Mouse (Mus musculus): ENCODE results near the gene Coq3. TPM values are rescaled to one million over a fixed set of nuclear protein-coding genes. Genes with fewer than 3 reads are reported as not detected.

The Coq3 gene
- total RNA-seq (2021), result 10 to 100 TPM; 13.6 to 13.8 TPM
- long read RNA-seq, transcript Coq3-201 (7 exons, 2,651 nt), result major isoform, 18 of 49 reads
- long read RNA-seq, partial matches to known transcripts, result 23 of 49 reads
- long read RNA-seq, other reads (novel, unspliced or antisense), result 8 of 49 reads

DNA sequence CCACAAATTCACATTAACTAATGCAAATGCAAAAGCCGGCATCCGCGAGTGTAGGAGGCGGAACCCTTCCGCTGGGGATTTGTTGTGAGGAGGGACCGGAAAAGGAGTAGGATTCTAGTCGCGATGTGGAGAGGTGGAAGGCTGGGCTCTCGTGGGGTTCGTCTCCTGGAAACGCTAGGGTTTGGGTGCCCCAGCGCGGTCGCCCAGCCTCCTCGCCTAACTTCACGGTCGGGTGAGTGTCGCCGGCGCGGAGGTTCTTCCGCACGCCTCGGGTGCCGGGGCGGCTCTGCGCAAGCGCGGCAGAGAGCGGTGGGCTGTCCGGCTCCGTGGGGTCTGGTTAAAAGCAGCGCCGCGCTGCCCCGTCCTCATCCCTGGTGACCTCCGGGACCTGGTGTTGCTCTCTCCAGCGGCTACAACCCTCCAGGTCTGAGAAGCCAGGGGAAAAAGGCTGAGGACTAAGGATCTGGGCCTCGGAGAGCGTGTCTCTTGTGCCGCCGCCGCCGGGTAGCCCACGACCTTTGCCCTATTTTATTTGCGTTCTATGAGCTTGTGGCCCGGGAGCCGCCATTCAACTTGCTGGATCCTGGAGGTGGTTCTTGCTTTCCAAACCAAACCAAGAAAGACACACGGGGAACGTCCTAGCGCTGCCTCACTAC is at the start of gene Coq3:
Gene Coq3, plus strand, starts transcription at position 109 of the 656 bp plus-strand sequence.
- DNase-seq (ENCODE audit: low spot score in 2 of 2), result peak; percentile 84 to 88

DNA sequence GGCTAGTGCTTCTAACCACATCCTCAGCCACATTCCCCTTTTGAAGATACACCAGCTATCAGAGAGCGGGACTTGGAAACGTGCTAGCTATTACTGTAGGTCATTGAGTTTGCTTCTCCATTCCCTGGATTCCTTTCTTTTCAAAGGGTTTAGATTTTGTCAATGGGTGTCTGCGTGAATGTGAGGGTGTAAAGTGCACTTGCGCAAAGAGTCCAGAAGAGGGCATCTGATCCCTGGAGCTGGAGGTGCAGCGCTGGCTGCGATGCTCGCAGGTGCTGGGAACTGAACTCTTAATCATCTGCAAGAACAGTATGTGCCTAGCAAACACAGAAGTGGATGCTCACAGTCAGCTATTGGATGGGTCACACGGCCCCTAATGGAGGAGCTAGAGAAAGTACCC is 46.6 kb upstream of the Coq3 start:
- DNase-seq (ENCODE audit: low spot score in 2 of 2), result no peak

DNA sequence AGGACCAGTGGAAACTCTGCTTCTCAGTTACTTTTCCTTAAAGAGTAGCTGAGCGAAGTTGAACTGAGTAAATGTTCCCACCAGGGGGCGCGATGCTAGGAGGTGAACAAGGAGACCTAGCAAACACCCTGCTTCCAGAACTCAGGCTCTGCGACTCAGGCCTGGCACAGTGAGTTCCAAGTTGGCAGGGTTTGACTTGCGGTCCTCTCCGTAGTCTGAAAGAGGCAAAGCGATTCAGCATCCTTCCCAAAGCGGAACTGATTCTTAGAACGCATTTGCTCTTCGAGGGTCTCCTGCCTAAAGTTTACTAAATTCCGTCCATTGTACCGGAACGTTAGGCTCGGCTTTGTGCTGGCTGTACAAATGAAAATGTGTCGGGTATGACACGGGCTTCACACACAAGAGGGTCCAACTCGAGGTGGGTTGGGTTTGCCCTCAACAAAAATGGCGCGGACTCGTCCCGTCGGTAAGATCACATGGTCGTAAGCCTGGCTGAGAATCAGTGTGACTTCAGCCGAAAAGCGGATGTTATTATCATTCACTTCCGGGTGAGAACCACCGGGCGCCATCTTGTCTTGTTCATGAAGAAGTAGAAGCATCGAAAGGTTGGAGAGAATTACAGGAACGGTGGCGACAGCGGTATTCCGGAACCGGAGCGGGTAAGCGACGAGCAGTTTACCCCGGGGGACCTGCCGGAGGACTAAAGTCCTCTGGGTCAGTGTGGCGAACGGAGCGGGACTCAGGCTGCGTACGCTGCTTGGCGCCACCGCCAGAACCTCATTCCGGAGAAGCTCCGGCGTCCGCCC is 31.8 kb upstream of the Coq3 start, which contains the start of gene Pnisr:
Gene Pnisr, plus strand, starts transcription at position 103 of the 806 bp plus-strand sequence.
- peak; percentile 95 for DNase-seq (ENCODE audit: low spot score in 2 of 2)

DNA sequence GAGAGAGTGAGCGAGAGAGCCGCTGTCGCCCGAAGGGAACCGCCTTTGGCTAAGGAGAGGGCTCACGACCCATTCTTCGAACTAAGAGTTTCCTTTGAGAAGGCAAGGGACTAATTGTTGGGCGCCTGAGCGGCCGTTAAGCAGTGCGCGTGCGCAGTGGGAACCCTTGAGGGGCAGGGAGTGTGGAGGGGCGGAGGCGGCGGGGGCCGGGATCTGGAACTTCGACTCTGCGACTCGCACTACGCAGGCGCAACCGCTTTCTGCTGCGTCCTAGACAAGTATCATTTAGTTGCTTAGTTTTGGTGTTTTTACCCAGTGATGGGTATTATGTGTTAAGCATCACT is 31.2 kb upstream of the Coq3 start:
- peak; percentile 88 to 93 for DNase-seq (ENCODE audit: low spot score in 2 of 2)

DNA sequence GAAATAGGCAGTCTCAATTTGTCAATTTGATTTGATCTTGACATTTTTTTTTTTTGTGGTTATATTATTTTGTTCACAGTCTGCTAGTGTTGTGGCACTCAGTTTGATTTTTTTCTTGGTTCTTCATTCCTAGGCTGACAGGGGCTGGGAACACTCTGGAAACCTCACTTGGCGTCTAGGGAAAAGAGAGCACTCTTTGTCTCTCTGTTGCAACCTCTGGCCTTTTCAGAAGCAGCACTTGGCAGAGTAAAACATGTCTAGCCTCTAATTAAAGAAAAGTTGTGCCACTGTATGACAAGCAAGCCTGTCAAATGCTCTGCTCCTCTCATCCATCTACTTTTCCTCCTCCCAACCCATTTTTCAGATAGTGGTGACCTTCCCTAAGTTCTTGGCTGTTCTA is 22.0 kb upstream of the Coq3 start:
- no peak for DNase-seq (ENCODE audit: low spot score in 2 of 2)

DNA sequence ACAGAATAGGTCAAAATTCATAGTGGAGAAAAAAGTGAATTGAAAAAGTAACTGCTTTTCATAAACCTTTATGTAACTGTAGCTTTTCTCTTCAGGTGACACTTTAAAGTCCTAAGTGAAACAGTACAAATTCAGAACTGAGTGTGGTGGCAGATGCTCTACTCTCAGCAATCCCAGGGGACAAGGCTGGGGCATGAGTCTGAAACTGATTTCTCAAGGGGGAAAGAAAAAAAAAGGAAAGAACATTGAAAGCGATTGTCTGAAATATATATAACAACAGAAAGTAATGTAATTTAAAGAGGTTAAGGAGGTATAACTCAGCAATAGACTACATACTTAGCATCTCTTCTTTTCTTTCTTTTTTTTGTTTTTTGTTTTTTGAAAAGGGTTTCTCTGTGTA is 14.2 kb upstream of the Coq3 start:
- DNase-seq (ENCODE audit: low spot score in 2 of 2), result no peak

DNA sequence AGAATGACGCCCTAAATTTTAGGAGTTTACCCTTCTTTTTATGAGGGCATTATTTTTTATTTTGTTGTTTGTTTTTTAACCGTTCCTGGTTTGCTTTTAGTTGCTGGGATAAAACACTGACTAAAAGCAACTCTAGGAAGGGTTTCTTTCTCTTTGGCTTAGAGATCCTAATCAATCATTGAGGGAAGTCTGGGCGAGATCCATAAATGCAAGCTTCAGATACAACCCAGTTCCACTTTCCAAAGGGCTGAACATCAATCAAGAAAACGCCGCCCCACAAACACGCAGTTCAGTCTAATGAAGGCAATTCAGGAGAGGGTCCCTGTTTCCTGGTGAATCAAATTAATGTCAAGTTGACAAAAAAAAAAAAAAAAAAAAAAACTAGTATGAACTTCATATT is 697 bp upstream of the Coq3 start:
- DNase-seq (ENCODE audit: low spot score in 2 of 2), result no peak

DNA sequence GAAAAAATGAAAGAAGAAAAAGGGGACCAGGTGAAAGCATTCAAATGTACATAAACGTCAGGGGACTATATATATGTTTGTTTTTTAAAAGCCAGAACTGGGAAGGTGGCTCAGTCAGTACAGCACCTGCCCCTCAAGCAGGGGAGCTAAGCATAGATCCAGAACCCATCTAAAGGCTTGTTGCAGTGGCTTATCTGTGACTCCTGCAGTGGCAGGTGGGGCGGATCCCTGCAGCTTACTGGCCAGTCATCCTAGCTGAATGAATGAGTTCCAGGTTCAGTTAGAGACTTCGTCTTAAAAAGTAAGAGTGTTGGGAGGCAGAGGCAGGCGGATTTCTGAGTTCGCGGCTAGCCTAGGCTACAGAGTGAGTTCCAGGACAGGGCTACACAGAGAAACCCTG is 3.3 kb downstream of the Coq3 start:
- no peak for DNase-seq (ENCODE audit: low spot score in 2 of 2)

DNA sequence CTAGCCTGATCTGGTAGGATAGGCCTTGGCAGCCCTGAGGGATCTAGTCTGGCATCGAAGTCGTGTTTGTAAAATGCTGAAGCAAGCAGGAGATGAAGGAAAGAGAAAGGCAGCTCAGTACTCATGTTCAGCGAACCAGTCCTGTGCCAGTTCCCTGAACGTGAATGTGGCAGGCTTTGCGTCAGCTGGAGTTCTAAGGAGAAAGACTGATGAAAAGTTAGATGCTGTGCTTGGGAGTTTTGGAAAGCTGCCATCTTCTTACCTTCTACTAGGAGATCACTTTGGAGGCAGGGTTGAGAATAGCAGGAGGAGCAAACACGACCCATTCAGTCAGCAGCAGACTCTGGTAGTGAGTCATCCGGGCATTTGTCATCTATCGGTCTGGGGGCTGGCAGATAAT is 6.4 kb downstream of the Coq3 start:
- DNase-seq (ENCODE audit: low spot score in 2 of 2), result no peak

DNA sequence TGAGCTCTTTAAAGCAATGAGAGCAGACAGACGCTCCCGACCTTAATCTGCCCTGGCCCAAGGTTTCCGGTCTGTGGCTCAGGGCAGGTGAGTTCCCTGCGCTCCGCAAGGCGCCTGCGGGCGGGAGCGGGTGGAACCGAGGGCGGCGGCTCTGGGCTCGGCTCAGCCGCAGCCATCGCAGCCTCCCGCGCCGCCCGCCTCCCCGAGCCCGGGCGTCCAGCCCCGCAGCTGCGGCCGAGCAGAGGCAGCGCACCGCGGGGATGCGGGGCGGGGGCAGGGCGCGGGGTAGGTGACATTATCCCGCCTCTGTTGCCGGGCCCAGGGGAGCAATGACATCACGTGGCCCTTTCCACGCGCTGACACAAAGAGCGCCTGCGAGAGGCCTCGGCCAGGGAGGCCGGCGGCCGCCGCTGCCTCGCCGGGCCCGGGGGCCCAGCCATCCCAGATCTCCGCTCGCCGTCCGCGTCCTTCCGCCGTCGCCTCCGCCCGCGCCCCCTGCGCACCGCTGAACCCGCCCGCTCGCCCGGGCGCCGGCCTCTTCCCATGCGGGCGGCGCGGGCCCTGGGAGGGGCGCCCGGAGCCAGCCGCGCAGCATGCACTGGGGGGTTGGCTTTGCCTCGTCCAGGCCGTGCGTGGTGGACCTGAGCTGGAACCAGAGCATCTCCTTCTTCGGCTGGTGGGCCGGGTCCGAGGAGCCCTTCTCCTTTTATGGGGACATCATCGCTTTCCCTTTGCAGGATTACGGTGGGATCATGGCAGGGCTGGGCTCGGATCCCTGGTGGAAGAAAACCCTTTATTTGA is 51.7 kb downstream of the Coq3 start, which contains the start of gene Faxc:
Gene Faxc, plus strand, starts transcription at position 359 of the 801 bp plus-strand sequence.
- DNase-seq (ENCODE audit: low spot score in 2 of 2), result peak; percentile 63 to 76

DNA sequence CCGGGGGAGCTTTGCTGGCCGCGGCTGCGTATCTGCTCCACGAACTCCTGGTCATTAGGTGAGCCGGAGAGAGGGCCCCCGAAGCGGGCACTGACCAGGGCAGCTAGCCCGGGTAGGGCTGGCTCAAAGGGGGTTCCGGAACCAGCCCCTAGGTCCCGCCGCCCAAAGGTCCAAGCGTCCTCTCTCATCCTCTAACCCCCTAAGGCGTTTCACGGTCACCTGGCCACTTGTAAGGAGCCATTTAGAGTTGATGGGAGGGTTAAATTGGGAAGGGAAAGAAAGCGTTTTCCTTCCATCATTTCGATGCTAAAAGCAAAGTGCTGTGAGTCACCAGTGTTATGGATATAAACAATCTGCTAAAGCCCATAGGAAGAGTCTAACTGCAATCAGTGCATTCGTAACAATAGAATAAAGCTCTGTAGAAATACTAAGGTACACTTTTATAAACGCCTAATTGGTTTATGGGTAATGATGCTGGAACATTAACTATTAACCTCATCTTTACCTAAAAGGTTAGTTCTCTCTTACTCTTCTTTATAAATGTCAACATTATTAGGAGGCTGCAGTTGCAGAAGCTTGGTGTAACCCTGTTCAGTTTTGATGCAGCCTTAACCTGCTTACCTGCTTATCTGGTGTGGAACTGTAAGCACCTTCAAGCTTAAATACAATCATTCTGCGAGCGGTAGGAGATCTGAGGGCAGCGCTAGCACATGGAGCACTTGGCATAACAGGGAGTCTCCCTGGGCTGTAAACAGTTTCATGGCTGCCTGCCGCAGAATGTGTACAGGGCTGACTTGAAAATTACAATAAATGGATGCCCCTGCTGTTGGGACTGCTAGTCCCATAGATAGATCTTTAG is 52.5 kb downstream of the Coq3 start:
- peak in 1 of 2 experiments; percentile 25 for DNase-seq (ENCODE audit: low spot score in 2 of 2)

DNA sequence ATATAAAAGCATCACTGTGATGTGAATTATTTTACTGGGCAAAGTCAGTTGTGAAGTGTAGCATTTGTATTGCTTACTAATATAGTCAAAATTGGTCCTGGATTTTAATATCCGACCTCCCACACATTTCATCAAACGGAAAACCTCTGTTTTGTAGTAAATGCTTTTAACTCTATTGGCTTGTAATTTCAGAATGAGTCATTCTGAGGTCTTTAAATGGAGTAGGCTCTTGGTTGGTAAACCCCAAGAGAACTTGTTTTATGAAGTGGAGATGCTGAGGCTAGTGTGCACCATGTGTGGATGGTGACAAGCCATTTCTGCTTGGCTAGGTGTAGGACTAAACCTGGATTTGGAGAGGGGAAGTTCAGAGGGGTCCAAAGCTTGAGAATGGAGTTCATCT is 55.9 kb downstream of the Coq3 start:
- no peak for DNase-seq (ENCODE audit: low spot score in 2 of 2)

DNA sequence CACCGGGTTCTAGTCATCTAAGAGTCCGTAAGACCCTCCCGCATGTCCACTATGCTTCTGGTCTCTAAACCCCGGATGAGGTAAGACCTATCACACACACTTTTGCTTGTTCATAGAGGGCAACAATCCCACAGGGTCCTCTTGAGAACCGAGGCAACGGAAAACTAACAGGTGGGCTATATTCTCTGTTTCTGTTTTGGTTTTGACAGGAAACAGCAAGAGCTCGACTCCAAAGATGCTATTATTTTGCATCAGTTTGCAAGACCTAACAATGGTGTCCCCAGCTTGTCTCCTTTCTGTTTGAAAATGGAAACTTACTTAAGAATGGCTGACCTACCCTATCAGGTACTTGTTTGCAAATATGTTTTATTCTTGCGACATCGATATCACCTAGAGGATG is 57.0 kb downstream of the Coq3 start:
- no peak for DNase-seq (ENCODE audit: low spot score in 2 of 2)

DNA sequence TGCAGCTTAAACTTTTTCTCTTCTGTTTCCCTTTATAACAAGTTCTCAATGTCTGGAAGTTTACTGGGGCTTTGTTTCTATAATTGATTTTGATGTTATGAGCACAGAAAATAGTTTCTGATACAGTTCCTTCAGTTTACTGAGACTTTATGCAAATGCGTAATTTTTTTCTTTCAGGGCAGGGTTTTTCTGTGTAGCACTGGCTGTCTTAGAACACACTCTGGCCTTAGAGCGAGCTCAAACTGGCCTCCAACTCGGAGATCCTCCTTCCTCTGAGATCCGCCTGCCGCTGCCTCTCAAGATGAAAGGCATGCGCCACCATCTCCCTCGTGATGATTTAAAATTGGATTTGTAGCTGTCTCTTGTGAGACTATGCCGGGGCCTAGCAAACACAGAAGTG is 58.4 kb downstream of the Coq3 start:
- no peak for DNase-seq (ENCODE audit: low spot score in 2 of 2)

DNA sequence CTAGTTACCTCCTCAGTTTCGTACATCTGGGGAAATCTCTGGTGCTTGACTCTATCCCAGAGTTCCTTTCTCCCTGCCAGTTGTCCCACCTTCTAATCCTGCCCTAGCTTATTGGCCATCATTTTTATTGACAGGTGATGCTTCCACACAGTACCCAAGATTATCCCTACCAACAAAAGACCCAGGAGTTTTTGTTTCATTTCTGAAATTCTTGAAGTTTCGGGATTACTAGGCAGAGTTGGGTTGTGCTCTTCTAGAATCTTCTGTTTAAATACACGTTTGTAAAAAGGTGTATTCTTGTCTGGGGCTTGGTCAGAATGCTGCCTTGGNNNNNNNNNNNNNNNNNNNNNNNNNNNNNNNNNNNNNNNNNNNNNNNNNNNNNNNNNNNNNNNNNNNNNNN is 65.2 kb downstream of the Coq3 start:
- no peak for DNase-seq (ENCODE audit: low spot score in 2 of 2)

DNA sequence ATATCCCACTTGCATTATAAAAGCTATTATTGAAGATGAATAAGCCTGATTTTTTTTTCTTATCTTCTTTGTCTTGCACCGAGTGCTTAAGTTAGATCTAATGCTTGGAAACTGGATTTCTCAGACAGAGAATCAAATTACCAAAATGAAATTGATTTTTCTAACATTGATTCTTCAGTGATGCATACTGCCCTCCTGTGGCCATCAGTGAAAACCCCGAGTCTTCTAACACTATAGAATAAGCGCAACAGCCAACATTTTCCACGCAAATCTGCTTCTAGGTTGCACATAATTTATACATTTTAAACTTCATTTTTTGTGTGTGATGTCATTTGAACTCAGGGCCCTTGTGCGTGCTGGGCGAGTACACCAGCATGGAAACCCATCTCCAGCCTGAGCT is 72.0 kb downstream of the Coq3 start:
- peak; percentile 46 to 51 for DNase-seq (ENCODE audit: low spot score in 2 of 2)

DNA sequence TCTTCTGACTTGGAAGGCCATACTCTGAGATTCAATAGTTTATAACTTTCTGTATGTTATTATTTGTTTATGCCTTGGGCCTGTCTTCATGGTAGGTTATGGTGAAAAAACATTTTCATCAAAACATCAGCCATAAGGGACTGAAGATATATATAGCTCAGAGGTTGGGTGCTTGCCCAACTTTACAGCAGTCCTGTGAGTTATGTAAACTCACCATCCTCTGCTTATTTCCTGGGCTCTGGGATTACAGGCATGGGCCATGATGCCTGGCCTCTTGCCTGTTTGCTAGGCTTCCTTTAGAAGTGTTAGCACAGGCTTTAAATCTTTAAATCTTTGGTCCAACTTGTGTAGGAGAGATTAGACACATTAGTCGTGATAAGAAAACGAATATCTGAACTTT is 72.8 kb downstream of the Coq3 start:
- no peak for DNase-seq (ENCODE audit: low spot score in 2 of 2)

DNA sequence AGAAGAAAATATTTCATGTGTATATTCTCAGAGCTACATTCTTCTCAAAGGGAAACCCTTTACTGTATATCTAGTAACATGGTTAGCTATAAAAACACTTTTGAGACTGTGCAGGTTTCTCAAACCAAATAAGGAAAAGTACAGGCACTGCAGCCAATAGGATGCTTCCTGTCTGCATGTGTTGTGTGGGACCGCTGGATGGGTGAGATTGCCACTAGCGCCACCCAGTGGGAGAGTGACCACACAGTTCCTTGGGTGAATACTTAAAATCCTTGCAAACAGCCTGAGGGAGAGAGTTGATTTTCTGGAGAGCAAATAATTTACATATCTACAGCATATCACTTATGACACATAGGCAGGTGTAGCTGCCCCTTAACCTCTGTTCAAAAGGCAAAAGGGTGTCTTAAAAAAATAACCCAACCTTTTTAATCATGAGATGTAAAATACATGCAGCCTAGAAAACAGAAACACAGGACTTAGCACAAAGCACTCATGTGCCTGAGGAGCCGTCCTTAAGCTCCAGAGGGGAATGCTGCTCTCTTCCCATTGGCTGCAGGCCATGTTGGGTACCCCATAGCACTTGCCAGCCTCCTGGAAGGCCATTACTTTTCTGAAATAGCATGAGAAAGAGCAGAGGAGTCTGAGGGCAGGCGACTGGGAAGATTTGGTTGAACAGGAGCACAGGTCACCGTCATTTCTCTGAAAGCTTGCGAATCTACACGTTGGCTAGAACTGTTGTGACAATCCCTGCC is 78.3 kb downstream of the Coq3 start:
- DNase-seq (ENCODE audit: low spot score in 2 of 2), result peak; percentile 65 to 72

Measured in layer of hippocampus, postnatal 10 days (tissue).